Mouse (Mus musculus) cerebral cortex, adult 2 months (tissue): Measurements from ENCODE around the gene Fgfr2.

Source experiments
- WGBS: fragments of 180-500 bp; shearing (Covaris S2); methylation state at CpG from one replicate; pipeline ENCODE4 v1.1.7; 2018; 5-methylcytosine and 5-hydroxymethylcytosine counted together

Fgfr2 gene

DNA sequence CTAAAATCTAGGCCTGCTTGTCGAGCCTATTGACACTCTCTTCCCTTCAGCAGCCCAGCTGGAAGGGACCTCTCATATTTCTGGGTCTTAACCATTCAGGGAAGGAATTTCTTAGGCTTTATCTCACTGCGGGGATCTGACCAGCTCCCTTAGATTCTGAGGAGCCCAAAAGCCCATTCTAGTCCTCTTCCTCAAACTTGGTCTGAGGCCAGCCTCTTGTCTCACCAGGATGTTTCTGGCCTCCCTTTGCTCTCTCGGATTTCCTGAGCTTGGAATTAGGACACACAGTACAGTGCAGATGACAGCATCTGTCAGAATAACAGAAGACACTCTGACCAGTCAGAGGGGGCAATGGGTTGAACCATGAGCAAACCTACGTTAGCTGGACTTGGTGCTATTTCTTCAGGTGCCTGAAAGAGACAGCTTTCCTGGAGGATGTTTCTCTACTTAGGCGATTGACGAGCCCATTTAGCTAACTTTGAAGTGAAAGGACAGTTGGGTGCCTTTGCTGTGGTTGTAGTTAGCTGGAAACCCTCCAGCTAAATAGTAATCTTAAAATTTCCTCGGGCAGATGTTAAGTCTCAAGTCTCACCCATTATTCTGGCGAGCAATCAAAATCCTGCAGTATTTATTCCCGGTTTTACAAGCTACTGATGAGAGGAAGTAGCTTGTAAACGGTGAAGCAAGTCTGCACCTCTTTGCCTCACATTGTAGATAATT lies 1711.8 kb downstream of the Fgfr2 start:
- 35% methylated on average over 10 of the region's 10 CpGs for WGBS

DNA sequence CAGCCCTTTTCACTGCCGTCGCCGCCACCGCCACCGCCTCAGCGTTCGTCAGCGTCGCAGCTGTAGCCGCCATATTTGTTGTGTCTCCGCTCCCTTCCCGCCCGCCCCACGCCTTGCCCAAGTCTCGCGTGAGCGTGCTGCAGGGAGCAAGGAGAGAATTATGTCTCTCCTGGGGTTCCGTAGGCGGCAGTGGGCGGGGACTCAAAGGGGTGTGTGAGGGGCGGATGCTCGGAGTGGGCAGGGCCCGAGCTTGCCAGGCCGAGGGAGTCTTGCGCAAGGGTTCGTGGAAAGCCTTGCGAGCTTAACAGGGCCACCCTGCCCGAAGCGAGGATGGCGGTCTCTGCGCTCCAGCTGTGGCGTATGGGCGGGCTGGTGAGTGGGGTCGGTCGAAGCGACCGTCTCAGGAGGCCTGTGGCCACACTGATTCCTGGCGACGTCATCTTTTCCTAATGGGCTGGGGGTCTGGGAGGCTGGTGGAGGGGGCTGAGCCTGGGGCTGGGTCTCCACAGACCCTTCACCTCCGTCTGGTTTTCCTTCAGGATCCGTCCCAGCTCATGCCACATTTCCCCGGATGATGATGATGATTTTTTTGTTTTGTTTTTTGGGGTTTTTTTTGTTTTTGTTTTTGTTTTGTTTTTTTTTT lies 1712.6 kb downstream of the Fgfr2 start, which contains the start of the genes Ikzf5 and Acadsb:
Ikzf5 (minus strand) TSS at position 106 of the 643 bp plus-strand sequence.
Acadsb (plus strand) TSS at position 186 of the 643 bp plus-strand sequence.
- WGBS: under 1% methylated on average over 42 of the region's 42 CpGs

DNA sequence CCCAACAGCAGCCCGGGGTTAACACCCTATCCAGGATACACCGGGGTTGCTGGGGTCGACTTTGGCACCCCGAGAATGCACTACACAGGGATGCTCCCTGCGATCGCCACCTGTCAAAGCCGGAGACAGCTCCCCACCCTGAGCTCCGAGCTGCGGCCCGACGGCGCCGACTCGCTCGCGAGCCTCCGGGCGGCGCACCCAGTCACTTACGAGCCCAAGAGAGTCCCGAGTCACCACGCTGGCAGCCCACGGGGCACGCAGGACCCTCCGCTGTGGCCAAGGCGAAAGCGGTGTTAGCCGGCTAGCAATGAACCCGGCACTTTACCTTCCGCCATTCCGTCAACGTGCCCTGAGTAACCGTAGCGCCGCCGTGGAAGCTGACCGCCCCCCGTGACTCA lies 1713.2 kb downstream of the Fgfr2 start:
- WGBS: under 1% methylated on average over 38 of the region's 38 CpGs

DNA sequence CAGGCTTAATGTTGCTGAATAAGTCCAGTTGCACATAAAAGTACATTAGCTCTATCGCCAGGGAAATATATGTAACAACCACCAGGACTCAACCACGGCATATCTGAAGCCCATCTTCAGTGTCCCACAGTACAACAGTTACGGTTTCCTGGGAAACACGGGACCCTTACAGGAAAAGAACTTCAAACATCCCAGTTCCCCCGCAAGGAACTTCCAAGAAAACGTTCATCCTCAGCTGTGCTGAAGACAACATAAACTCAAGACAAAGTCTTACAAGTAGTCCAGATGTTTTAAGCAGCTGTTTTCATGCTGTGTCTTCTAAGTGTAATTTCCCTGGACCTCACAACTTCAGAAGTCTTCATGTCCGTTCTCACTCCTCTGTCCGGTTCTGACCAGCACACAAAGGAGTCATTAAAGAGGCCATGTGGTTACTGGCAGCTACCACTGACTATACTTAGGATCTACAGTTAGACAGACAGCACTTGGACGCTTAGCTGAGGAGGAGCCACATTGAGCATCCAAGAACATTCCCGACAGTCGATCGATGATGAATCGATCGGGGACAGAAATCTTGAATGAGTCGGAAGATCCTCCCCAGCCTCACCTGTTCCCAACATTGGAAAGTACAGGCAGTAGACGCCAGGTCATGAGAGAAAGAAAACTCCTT lies 1713.7 kb downstream of the Fgfr2 start:
- WGBS: 4% methylated on average over 16 of the region's 16 CpGs

DNA sequence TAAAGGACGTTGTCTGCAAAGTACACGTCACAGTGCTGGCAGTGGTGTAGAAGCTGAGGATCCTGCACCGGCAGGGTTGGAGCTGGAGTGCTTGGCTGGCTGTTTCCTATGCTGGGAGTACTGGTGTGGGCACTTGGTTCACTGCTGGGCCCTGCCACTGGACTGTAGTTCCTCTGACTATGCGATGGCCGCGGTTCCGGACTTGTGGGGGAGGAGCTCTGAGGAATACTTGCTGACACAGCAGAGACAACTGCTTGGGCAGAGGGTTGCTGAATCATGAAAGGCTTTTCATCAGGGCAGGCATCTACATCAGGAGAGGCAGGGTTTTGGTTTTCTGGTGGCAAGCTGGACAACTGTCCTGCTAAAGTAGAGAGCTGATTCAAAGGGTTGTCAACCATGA lies 1731.4 kb downstream of the Fgfr2 start:
- 70% methylated on average over 6 of the region's 7 CpGs for whole genome bisulfite sequencing

DNA sequence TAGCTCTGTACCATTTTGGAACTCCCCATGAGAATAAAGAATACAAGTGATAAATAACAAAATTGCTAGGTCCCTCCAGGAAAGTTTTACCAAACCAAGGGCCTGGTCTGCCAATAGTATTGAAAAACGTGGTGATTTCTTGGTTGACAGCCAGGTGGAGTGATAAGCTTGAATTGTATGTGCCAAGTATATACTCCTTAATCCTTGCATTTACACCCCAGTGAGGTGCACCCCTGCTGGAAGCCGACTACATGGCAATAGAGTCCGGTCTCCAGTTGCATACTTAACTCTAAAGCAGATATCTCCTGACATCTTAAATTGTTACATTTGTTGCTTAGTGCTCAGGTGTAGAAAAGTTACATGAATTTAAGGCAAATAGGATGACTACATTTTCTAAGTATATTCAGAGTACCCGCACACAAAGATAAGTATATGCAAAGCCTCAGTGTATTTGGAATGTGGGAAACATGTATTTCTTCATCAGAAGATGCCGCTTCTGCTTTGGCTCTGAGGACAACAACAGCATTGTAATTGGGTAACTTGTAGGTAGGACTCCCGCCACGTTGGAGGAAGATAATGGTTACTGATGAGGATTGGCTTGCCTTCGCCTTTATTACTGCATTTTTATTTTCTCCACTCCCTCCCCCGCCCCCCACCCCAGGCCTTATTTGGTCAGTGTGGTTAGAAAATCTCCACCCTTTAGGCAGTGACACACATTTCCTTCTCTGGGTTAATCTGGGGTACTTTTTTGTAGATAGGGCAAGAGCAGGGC lies 1751.1 kb downstream of the Fgfr2 start:
- WGBS: 62% methylated on average over 9 of the region's 9 CpGs

DNA sequence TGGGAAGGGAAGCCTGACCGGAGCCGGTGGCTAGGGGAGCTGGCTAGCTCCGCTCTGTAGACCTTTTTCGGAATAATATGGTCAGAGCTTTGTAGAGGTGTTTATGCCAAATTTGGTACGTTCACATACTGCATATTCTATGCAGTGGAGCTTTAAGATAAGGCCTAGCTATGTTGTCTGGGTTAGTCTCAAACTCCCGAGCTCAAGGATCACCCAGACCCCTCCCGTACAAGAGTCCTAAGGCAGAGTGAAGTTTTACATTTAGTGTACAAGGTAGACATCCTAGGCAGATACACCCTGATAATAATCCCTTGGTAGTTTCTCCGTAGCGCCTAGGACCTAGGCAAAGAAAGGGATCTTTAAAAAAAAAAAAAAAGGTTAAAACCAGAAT lies 1751.7 kb downstream of the Fgfr2 start:
- WGBS: 5% methylated on average over 9 of the region's 9 CpGs

DNA sequence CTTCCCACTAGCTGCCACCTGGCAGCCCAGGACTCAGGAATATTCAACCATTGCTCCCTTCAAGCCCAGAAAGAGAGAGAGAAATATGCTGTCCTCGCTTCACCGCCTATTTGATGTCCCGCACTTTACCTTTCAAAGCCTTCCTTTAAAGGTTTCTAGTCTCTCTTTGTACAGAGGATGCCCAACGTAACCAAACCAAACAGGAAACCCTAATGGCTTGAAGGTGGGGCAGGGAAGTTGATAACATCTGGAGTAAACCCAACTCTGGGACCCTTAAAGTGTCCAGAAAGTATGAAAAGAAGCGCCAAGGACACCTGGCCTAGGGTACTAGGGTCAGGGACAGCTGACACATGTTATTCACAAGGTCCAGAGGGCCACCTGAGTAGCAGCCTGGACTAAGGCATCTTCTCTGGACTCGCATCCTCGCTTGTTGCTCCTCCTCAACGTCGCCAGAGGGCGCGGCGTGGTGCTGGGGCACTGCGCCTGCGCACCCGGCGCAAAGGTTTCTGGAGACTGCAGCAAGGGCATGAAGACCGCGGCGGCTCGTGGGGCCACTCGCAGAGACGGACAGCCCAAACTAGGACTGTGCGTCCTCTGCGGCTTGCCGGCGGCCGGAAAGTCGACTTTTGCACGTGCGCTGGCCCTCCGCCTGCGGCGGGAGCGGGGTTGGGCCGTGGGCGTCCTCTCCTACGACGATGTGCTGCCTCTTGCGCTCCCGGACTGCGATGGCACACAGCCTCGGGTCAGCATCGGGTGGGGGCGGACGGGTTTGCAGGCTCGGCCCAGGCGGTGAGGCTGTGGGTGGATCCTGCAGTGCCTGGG lies 1752.3 kb downstream of the Fgfr2 start, which contains the start of gene Pstk:
Pstk (plus strand) TSS at position 494 of the 822 bp plus-strand sequence.
- WGBS: 6% methylated on average over 47 of the region's 47 CpGs

DNA sequence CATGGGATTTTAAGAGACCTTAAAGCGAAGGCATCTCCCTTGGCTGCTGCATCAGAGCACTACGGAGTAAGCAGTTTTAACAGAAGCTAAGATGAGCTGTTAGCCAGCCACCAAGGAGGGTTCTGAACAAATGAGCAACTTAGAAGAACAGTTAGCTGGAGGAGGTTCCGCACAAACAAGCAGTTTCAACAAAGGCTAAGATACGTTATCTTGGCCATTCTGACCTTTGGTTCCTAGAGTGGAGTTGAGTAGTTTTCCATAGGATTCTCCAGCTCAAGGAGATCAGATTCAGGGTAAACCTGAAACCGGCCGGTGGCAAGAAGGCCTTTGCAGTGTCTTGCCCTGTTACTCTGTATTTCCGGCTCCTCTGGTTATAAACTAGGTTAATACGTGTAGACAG lies 1759.0 kb downstream of the Fgfr2 start:
- WGBS: 96% methylated on average over 8 of the region's 8 CpGs

DNA sequence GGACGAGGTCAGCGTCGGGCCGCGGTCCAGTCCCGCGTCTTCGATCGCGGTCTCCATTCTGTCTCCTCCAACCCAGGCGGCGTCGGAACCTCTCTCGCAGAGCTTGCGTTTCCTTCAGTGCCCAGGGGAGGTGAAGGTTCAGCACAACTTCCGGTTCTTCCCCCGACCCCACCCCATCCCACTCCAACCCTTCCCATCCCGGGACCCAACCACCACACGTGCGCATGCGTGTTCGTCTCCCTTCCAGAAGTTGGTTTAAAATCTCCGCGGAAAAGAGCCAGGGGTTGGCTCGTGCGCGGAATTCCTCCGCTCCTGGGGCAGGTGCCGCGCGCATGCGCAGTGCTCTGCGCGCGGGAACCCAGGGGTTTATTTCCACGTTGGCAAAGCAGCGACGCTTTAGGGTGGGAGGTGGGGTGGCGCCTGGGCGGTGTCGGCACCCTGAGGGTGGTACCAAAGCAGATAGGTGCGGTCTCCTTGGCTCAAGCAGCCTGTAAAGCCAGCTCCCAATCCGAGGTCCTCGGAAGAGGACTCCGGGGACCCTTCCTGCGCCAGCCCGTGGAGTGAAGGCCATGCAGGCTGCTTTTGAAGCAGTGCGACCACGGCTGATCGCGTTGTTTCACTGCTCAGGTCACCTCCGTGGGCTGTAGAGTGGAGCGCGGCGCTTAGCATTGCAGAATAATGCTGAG lies 1760.4 kb downstream of the Fgfr2 start, which contains the start of gene 2310057M21Rik:
2310057M21Rik (minus strand) TSS at position 145 of the 686 bp plus-strand sequence.
- under 1% methylated on average over 55 of the region's 55 CpGs for WGBS

DNA sequence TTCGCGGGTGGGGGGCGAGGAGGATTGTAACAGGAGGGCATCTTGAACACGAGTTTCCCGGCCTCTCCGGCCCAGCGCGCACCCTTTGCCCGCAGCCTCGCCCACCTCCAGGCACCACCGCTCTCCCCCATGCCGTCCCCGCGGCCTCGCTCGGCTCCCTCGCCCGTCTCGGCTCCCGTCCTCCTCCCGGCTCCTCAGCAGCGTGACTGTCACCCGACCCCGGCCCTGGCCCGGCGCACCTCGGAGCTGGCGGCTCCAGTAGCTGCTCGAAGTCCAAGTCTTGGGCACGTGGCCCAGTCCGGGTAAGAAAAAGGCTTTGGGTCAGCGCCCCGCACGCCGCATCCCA lies 1760.9 kb downstream of the Fgfr2 start:
- under 1% methylated on average over 35 of the region's 35 CpGs for WGBS

DNA sequence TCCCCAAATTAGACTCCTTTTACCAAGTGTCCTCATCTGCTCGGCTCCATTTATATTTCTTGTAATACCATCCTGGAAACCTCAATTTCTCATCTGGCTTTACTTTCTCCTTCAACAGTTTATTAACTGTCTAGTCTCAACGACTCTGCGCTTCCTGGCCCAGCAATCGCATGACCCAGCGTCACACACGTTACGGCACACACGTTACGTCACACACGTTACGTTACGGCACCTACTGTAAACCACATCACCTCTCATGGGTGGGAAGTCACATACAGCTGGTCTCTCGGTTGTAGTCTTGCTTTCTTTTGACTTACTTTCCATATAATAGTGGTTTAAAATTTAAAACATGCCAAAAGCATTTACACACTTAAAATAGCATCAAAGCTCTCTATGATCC lies 1767.0 kb downstream of the Fgfr2 start:
- 94% methylated on average over 13 of the region's 13 CpGs for WGBS

DNA sequence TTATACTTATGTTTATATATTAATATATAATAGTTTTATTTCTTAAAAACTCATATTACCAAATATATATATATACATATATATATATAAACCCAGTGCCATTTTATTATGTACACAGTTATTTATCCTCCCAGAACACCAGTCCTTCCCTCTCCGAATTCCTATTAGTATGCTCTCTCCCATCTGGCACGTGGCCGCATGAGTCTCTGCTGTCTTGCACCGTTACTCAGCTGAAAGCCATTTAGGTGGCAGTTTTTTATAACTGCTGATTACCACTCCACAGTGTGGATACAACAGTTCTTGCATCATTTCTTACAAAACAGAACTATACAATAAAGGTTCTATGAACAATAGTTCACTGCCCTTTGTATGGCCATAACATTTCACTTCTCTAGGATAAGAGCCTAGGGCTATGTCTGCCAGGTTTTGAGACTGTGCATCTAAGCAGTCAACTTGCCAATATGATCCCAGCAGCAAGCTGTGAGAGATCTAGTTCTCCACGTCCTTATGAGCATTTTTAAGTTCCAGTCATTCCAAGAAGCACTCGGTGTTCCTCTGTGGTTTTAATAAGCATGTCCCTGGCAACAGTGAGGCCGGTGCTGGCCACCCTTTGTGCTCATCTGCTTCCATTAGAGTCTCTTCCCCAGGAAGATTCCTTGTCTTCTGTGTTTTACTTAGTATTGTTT lies 1777.2 kb downstream of the Fgfr2 start:
- 49% methylated on average over 7 of the region's 7 CpGs for WGBS

DNA sequence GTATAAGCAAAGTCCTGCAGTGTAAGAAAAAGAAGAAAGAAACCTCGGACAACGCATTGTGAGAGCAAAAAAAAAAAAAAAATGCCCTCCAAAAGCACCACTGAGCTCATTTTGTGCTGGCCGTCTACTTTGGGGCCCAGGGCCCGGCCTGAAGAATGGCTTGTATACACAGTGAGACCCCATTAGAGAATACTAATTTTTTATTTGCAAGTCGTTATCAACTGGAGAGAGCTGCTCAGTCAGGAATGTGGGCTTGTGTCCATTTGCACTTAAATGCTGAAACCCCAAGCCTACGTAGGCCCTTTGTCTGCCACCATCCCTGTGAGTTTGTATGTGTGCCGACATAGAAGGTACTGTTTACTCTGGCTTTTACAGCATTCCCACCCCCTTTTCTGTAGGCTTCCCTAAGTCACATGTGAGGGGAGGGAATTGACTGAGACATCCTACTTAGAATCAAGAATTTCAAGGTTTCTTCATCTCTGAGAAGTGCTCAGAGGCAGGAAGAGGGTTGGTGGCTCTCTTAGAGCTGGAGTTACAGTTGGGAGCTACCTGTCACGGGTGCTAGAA lies 1785.6 kb downstream of the Fgfr2 start:
- 54% methylated on average over 8 of the region's 8 CpGs for WGBS

DNA sequence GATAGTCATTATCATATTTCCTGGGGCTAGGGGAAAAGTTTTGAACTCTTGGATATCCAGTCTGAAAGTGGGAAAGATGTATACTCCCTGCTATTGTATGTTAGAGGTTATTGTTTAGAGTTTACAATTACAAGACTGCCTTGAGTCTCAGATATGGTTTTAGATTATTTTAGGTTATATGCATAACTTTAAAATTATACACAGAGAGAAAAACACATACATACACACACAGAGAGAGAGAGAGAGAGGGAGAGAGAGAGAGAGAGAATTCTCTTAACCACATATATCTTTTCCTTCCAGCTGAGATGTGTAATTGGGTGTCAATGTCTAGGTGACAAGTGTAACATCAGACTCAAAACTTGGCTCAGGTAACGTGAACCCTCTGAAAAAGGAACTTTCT lies 1789.6 kb downstream of the Fgfr2 start, which contains the start of gene Fam24a:
Fam24a (plus strand) TSS at position 301 of the 400 bp plus-strand sequence.
- WGBS: 55% methylated on average over 1 of the region's 1 CpGs

DNA sequence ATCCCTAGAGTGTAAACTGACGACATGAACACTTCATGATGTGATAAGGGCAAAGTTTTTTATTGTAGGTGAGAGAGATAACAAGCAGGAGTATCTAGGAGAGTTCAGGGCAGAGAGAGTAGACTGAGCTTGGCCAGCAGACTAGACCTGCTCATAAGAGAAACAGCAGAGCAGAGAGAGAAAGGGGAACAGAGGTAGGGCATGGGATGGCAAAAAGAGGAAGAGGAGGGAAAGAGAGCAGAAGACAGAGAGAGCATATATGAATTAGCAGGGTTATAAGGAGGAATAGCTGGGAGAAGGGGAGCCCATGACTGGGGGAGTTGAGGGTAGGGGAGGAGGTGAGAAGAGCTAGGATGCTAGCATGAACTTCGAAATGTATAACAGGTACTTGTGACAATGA lies 1791.5 kb downstream of the Fgfr2 start:
- WGBS: 74% methylated on average over 2 of the region's 2 CpGs

DNA sequence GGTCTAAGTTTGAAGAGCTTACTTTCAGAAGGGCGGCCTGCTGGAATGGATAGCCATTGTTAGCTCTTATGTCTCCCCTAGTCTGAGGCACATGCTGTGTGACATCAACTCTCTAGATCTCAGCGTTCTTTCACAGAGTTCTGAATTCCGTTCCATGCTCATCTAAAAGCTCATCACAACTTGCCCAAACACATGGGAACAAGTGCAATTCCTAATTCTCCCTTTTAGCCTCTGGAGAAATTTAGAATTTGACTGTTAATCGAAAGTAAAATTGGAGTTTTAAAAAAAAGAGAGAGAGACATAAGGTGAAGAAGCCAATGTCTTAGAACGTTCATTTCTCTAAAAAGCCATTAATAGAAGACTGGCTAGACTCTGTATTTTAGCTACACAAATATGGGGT lies 1793.7 kb downstream of the Fgfr2 start, which contains the start of gene Fam24b:
Fam24b (minus strand) TSS at position 101 of the 400 bp plus-strand sequence.
- 97% methylated on average over 5 of the region's 5 CpGs for WGBS

DNA sequence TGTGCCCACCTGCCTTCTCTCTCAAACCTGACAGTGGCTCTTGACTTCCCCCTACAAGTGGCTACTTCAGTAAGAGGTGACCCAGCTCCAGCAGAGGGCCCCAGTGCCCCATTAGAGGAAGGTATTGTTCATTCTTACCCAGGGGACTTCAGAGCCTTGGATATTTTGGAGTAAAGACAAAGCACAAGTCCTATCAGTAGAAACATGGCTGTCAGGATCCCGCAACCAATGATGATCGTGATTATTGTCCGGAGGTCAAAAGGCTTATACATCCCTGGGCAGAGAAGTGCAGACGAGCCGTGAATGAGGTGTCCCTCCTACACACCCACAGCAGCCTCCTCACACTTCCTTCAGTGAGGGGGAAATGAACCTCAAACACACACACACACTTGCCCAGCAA lies 1796.1 kb downstream of the Fgfr2 start:
- 90% methylated on average over 5 of the region's 5 CpGs for WGBS

DNA sequence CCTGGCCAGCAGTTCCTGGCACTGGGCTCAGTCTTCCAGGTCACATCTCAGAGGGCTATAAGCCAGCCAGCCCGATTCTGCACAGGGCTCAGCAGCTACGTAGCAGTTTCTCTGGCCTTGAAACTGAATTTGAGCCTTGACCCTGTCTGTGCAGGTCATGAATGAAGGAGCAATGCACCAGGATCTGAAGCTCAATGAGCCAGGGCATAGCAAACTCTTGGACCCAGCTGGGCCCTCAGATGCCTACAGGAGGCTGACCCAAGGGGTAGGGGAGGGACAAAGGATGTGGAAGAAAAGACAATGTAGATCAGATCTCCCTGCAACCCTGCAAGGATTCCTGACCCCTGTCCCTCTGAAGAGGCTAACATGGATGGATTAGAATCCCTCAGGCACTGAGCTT lies 1801.0 kb downstream of the Fgfr2 start, which contains the start of gene Cuzd1:
Cuzd1 (minus strand) TSS at position 101 of the 400 bp plus-strand sequence.
- WGBS: 80% methylated on average over 2 of the region's 2 CpGs
